Mouse (Mus musculus) heart, embryonic 13.5 days (tissue): ENCODE results near the gene D3Ertd751e. TPM values are rescaled to one million over a fixed set of nuclear protein-coding genes. Genes with fewer than 3 reads are reported as not detected.
A peak's percentile ranks its signal among the peaks of the same experiment; 100 is the strongest.

ENCODE experiments used
- ATAC-seq: fragments of 200-750 bp; cut with Nextera tagmentation; 2 replicates; pipeline ENCODE4 v1.8.0; 2017; ENCODE audit warnings: moderate TSS enrichment; ENCODE audit not compliant: insufficient number of reproducible peaks, low FRiP score, low TSS enrichment; ENCODE audit errors: extremely low read depth
- H3K27ac ChIP-seq: fragments of 300-500 bp; sonication (generic); replicated peaks from 2 replicates; pipeline ENCODE4 v1.5.1; 2015; ENCODE audit warnings: moderate library complexity, mild to moderate bottlenecking, inconsistent platforms
- H3K27me3 ChIP-seq: fragments of 300-500 bp; sonication (generic); replicated peaks from 2 replicates; pipeline ENCODE4 v1.6.1; 2015; ENCODE audit warnings: mild to moderate bottlenecking, inconsistent platforms
- H3K36me3 ChIP-seq: fragments of 300-500 bp; sonication (generic); 2 replicates; pipeline ENCODE4 v1.6.1; 2015; ENCODE audit warnings: mild to moderate bottlenecking, inconsistent platforms
- H3K4me1 ChIP-seq: fragments of 300-500 bp; sonication (generic); 2 replicates; pipeline ENCODE4 v1.6.1; 2015; ENCODE audit warnings: inconsistent platforms
- H3K4me2 ChIP-seq: fragments of 300-500 bp; sonication (generic); 2 replicates; pipeline ENCODE4 v1.6.1; 2015; ENCODE audit warnings: inconsistent platforms, mild to moderate bottlenecking, moderate library complexity
- H3K4me3 ChIP-seq: fragments of 300-500 bp; sonication (generic); 2 replicates; pipeline ENCODE4 v1.5.1; 2015; ENCODE audit warnings: moderate library complexity, mild to moderate bottlenecking, inconsistent platforms
- H3K9ac ChIP-seq: fragments of 300-500 bp; sonication (generic); 2 replicates; pipeline ENCODE4 v1.6.1; 2015; ENCODE audit warnings: inconsistent platforms, mild to moderate bottlenecking, moderate library complexity
- H3K9me3 ChIP-seq: fragments of 300-500 bp; sonication (generic); 2 replicates; pipeline ENCODE4 v1.6.1; 2016; ENCODE audit warnings: inconsistent platforms
- WGBS: fragments of 180-500 bp; shearing (Covaris S2); methylation state at CpG from one replicate; pipeline ENCODE4 v1.1.7; 2015; ENCODE audit warnings: mixed read lengths; 5-methylcytosine and 5-hydroxymethylcytosine counted together
- polyA plus RNA-seq: library from polyadenylated mRNA; unstranded; fragments of >200 nt; fragmentation: Nextera tagmentation; extraction: Ambion mirVana; gene quantifications from 2 replicates; pipeline ENCODE4 v1.2.1, GENCODE M21; 2015

The D3Ertd751e gene
- polyA plus RNA-seq: 13.3 and 14.7 TPM in 2 replicates

DNA sequence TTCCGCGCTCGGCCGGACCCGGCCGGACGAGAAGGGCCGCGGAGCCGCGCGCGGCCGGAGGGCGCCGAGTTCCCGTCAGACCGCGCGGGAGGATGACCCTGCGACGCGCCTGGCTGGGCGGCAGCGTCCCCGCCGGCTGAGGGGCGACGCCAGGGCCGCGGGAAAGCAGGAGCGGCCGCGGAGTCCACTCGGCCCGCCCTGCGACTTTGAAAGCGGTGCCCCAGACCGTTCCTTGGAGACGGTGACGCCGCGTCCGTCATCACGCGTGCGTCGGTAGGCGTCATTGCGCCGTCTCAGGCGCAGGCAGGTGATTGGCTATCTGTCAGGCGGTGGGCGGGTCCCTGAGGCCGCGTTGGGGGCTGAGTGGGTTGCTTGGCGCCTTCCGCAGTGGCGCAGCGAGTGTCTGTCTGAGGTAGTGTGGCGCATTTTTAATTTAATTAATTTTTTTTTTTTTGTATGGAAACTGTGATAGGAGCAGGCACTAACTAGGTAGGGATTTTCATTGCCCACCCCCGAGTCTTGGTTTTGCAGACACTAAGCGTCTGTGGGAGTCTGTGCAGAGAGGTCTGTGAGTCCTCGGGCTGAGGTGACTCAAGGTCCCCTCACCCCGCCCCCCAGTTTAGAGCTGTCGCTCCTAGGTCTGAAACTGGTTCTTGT is at the start of gene D3Ertd751e, which contains the start of gene Sclt1:
Gene D3Ertd751e, plus strand, starts transcription at position 334 of the 657 bp plus-strand sequence.
Gene Sclt1, minus strand, starts transcription at position 237 of the 657 bp plus-strand sequence.
- peak within 1 kb of the TSS; percentile 90 for H3K9ac ChIP-seq

DNA sequence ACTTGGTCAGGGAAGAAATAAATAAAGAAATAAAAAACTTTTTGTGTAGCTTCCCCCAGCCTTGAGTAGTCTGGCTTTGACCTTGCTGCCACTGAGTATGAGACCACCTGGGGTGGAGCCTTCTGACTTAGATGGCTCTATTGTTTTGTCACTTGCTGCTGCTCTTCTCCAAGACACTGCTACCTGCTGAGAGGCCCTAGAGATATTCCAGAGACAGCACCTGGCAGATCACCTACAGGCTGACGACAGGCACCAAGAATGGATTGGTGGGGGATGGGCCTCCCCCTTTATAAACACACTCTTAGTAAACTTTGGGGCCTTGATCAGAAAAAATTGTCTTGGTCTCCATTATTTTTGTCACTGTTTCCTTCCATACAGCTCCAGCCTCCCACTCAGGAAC is 46.7 kb upstream of the D3Ertd751e start:
- Histone ChIP-seq H3K27ac (no peak overlapping the region), H3K36me3 (peaks cover 34% of the 10 kb centered on the region), H3K9me3 (no peaks in the 10 kb centered on the region), H3K4me1 (no peaks in the 10 kb centered on the region), H3K27me3 (no peaks in the 10 kb centered on the region), H3K4me3 (no peak overlapping the region), H3K9ac (no peak overlapping the region), H3K4me2 (no peak overlapping the region)
- no peak for ATAC-seq
- WGBS: 69% methylated on average over 1 of the region's 1 CpGs

More for the DNA sequence above, at the start of gene D3Ertd751e, which contains the start of gene Sclt1:
- no peaks in the 10 kb centered on the region for H3K36me3 ChIP-seq
- WGBS: under 1% methylated on average over 66 of the region's 66 CpGs
- H3K4me3 ChIP-seq: peak within 1 kb of the TSS; percentile 83
- peak within 1 kb of the TSS; percentile 93 for H3K27ac ChIP-seq
- no peaks in the 10 kb centered on the region for H3K9me3 ChIP-seq
- peak within 1 kb of the TSS; percentile 87 for H3K4me2 ChIP-seq
- no peaks in the 10 kb centered on the region for H3K27me3 ChIP-seq
- peak; percentile 100 for ATAC-seq
- peaks cover 22% of the 10 kb centered on the region for H3K4me1 ChIP-seq

DNA sequence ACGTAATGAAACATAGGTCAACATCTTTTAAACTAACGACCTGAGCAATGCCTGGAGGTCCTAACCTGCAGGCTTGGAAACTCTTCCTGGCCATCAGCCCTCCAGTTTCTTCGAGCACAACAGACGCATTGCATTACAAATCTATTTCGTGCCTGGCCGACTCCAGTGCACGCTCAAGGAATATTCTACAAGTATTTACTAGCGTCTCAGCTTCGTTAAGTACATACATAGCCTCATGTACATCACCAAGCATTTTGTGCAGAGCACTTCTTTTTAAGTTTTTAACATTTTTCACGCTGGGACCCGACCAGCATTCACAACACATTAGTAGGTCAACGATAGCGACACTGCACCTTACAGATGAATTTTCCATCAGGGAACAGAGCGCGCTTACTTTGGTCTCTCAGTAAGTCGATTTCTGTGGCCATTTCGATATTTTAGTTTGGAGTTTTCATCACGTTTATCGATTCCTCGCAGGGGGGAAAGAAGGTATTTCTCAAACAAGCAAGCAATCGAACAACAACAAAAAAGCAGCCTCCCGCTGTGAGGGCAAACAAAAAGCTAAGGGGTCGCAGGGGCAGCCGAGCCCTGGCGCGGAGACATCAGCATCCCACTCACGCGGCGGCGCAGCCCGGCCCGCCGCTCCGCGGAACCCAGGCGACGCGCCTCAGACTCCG is 672 bp upstream of the D3Ertd751e start:
- Histone ChIP-seq H3K9me3 (no peaks in the 10 kb centered on the region), H3K4me2 (peak overlapping the region; percentile 87), H3K4me1 (peaks cover 22% of the 10 kb centered on the region), H3K27me3 (no peaks in the 10 kb centered on the region), H3K27ac (peak overlapping the region; percentile 93), H3K4me3 (peak overlapping the region; percentile 83), H3K36me3 (no peaks in the 10 kb centered on the region), H3K9ac (peak overlapping the region; percentile 90)
- no peak for ATAC-seq
- WGBS: under 1% methylated on average over 39 of the region's 39 CpGs

DNA sequence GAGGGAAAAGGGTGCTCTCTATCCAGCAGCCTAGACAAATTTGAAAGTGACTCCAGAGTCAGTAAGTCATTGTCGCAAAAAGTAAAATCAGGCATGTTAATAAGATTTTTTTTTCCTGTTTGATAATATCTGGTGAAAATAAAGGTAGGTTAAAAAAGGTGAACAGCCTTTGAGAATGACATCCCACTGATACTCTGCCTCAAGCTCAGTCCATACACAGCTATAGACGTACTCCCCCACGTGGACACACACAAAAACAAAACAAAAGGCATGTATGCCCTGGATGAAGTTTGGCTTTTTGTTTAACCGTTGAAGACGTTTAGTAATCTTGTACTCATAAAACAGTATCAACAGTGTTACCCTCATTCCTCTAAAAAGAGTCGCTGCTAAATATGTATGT is 1.0 kb downstream of the D3Ertd751e start:
- no peaks in the 10 kb centered on the region for H3K9me3 ChIP-seq

DNA sequence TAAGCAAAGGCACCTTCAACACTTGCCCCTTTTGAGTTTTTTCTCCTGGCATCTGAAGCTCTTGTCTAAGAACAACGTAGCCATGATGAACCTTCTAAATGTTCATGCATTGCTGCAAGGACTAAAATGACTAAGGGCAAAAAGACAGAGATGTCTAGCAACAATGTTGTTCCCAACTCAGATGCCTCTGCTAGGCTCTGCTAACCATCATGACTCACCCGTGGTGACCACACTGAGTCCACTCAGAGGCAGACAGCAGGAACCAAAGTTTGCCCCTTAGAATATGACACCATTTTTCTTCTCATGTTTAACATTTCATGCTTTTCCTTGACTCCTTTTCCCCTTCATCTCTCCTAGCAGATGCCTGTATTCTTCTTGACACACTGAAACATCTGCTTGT is 12.1 kb downstream of the D3Ertd751e start:
- ATAC-seq: no peak
- H3K27me3 ChIP-seq: no peaks in the 10 kb centered on the region
- H3K9me3 ChIP-seq: no peaks in the 10 kb centered on the region
- 65% methylated on average over 2 of the region's 2 CpGs for WGBS
- H3K27ac ChIP-seq: no peak overlapping the region
- no peak overlapping the region for H3K4me3 ChIP-seq
- H3K4me2 ChIP-seq: no peak overlapping the region
- H3K4me1 ChIP-seq: no peaks in the 10 kb centered on the region
- peaks cover 25% of the 10 kb centered on the region for H3K36me3 ChIP-seq
- H3K9ac ChIP-seq: no peak overlapping the region

More for the DNA sequence above, 1.0 kb downstream of the D3Ertd751e start:
- H3K4me1 ChIP-seq: peaks cover 22% of the 10 kb centered on the region
- H3K27me3 ChIP-seq: no peaks in the 10 kb centered on the region
- peak overlapping the region; percentile 87 for H3K4me2 ChIP-seq
- peak overlapping the region; percentile 83 for H3K4me3 ChIP-seq
- H3K36me3 ChIP-seq: peaks cover 2% of the 10 kb centered on the region; the same call in 1 of the 2 replicates
- no peak for ATAC-seq
- H3K9ac ChIP-seq: peak overlapping the region; percentile 83
- WGBS: 48% methylated on average over 6 of the region's 6 CpGs
- peak overlapping the region; percentile 93; the same call in 1 of the 2 replicates for H3K27ac ChIP-seq

DNA sequence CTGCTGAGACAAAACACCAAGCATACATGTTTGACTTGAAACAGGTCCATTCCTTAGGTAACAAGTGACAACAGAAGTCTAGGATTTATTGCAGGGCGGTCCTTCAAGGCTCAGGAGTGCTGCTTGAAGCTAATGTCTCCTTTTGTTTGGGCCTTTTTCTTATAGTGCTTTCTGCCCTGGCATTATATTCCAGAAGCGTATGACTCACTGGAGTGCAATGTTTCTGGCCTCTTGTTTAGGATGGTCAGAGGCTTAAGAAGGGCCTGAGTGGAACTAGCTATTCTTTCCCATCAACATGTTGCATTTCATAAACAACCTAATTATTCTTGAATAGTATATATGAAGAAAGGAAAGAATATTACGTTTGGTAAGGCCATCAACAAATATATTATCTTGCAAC is 19.7 kb downstream of the D3Ertd751e start:
- H3K4me1 ChIP-seq: no peaks in the 10 kb centered on the region
- H3K9ac ChIP-seq: no peak overlapping the region
- 81% methylated on average over 3 of the region's 3 CpGs for WGBS
- ATAC-seq: no peak
- H3K4me2 ChIP-seq: no peak overlapping the region
- H3K27me3 ChIP-seq: no peaks in the 10 kb centered on the region
- H3K9me3 ChIP-seq: no peaks in the 10 kb centered on the region
- H3K27ac ChIP-seq: no peak overlapping the region
- no peak overlapping the region for H3K4me3 ChIP-seq
- peaks cover 8% of the 10 kb centered on the region for H3K36me3 ChIP-seq

DNA sequence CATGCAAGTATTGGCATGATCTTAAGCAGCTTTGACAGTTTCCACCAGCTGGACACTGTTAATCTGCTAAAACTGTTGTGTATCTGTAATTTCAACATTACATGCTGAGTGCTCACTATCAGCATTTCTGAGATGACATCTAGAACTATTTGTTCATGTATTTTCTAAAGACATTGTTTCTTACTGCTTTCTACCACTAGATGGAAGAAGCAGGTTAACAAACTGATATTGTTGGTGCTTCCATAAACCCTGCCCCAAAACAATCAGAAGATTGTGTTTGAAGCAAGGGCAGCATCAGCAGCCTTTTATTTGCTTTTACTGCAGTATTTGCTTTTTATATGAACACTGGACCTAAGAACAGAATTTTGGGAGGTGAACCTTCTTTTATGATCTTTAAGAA is 70.0 kb downstream of the D3Ertd751e start:
- ATAC-seq: no peak

More for the DNA sequence above, 70.0 kb downstream of the D3Ertd751e start:
- Histone ChIP-seq H3K27ac (no peak overlapping the region), H3K4me1 (no peaks in the 10 kb centered on the region), H3K27me3 (no peaks in the 10 kb centered on the region), H3K9me3 (no peaks in the 10 kb centered on the region), H3K4me2 (no peak overlapping the region), H3K36me3 (no peaks in the 10 kb centered on the region), H3K9ac (no peak overlapping the region), H3K4me3 (no peak overlapping the region)

Other genes with a start within 250 kb of the D3Ertd751e start
- gene Jade1, start 186.9 kb upstream of the D3Ertd751e start, polyA plus RNA-seq: 12.4 and 13.5 TPM in 2 replicates
- 9.0 and 9.7 TPM in 2 replicates for gene Sclt1, start 97 bp upstream of the D3Ertd751e start, polyA plus RNA-seq